Mouse (Mus musculus): ENCODE results near the gene Sf1. TPM values are rescaled to one million over a fixed set of nuclear protein-coding genes. Genes with fewer than 3 reads are reported as not detected.

The Sf1 gene
- polyA plus RNA-seq (2012; rRNA removed), result 147 and 199 TPM in 2 replicates

GRCm38 (mm10) chr19:6363411-6364240 is at the start of gene Sf1:
Gene Sf1 (plus strand): TSS chr19:6363690.

GRCm38 (mm10) chr19:6334673-6335457 is 28.6 kb upstream of the Sf1 start, which contains the start of gene Men1:
Gene Men1 (plus strand): TSS chr19:6334979.

DNA sequence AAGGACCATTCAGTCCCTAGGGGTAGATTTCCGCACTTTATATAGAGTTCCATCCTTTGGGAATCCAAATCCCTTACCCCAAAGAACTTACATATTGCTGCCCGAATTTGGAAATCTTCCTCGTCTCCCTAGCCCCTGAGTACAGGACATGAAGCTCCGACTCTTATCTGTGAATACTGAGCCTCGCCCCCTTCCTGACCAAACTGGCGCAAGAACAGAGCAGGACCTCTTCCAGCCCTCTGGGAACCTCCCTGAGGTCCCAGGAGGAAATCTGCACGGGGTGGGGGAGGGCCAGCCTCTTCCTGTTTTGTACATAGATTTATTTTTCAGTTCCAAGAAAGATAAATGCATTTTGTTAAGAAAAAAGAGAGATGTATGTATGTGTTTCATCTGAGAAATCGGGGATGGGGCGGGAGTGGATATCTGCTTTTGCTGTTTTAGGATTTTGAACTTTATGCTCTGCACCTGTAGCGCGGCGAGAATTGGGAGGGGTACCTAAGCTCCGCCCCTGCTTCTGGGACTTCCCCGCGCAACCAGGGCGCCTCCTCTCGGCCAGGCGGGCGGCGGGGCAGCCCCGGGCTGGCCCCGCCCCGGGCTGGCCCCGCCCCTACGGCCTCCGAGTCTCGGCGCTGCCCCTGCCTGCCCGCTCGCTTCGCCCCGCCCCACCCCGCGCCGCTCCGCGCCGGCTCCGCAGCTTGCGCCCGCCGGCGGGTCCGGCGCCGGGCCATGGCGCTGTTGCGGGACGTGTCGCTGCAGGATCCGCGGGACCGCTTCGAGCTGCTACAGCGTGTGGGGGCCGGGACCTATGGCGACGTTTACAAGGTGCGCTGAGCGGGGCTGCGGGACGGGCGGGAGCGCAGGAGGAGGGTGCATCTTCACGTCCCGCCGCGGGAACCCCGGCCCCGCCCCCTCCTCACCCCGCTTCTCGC is 22.7 kb upstream of the Sf1 start, which contains the start of gene Map4k2:
Gene Map4k2 (plus strand): TSS at position 612 of the 929 bp plus-strand sequence.

DNA sequence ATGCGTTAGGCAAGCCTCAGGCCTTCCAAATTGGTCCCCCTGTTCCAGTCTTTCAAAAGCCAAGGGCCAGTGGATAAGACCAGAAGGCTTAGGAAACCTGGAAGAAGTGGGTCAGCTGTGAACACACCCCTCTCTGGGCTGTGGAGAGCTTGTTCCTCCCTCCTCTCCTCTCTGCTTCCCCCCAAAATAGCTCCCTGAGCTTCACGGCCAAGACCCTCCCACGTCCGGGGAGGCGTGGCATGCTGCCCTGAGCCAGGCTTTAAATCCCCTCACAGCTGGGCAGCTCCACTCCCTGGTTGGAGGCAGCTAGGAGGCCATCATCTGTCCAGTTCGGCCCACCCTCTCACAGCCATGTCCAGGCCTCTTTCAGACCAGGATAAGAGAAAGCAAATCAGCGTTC is 20.6 kb downstream of the Sf1 start, which contains the start of gene Pygm:
Gene Pygm (plus strand): TSS at position 272 of the 400 bp plus-strand sequence.

GRCm38 (mm10) chr19:6399285-6400095 is 36.0 kb downstream of the Sf1 start, which contains the start of gene Rasgrp2:
Gene Rasgrp2 (plus strand): TSS chr19:6399340.

GRCm38 (mm10) chr19:6418233-6418879 is 54.9 kb downstream of the Sf1 start, which contains the start of gene Nrxn2:
Gene Nrxn2 (plus strand): TSS chr19:6418731.

Other genes starting within 250 kb of the Sf1 start
- gene Sac3d1, start 245.0 kb upstream of the Sf1 start, polyA plus RNA-seq (2012; rRNA removed), result 60.1 and 60.7 TPM in 2 replicates
- gene Snx15, start 235.4 kb upstream of the Sf1 start, polyA plus RNA-seq (2012; rRNA removed), result 59.0 and 65.6 TPM in 2 replicates
- gene Batf2, start 222.7 kb upstream of the Sf1 start, polyA plus RNA-seq (2012; rRNA removed), result 60.8 and 73.8 TPM in 2 replicates
- 95.4 and 114 TPM in 2 replicates for gene Arl2, start 222.1 kb upstream of the Sf1 start, polyA plus RNA-seq (2012; rRNA removed)
- 0.12 and 0.91 TPM in 2 replicates for gene Majin, start 179.3 kb upstream of the Sf1 start, polyA plus RNA-seq (2012; rRNA removed)
- 0.45 and 0.97 TPM in 2 replicates for gene Gpha2, start 137.3 kb upstream of the Sf1 start, polyA plus RNA-seq (2012; rRNA removed)
- gene Ppp2r5b, start 127.8 kb upstream of the Sf1 start, polyA plus RNA-seq (2012; rRNA removed), result 84.5 and 109 TPM in 2 replicates
- 61.7 and 63.2 TPM in 2 replicates for gene Atg2a, start 122.0 kb upstream of the Sf1 start, polyA plus RNA-seq (2012; rRNA removed)
- gene Ehd1, start 87.0 kb upstream of the Sf1 start, polyA plus RNA-seq (2012; rRNA removed), result 286 and 304 TPM in 2 replicates
- gene Cdc42bpg, start 57.2 kb upstream of the Sf1 start, polyA plus RNA-seq (2012; rRNA removed), result 69.5 and 74.2 TPM in 2 replicates
- gene Men1, start 28.7 kb upstream of the Sf1 start, polyA plus RNA-seq (2012; rRNA removed), result 50.2 and 51.0 TPM in 2 replicates
- 95.7 and 106 TPM in 2 replicates for gene Map4k2, start 22.6 kb upstream of the Sf1 start, polyA plus RNA-seq (2012; rRNA removed)
- 14.0 and 16.7 TPM in 2 replicates for gene Pygm, start 20.7 kb downstream of the Sf1 start, polyA plus RNA-seq (2012; rRNA removed)
- gene Rasgrp2, start 35.6 kb downstream of the Sf1 start, polyA plus RNA-seq (2012; rRNA removed), result 57.1 and 74.3 TPM in 2 replicates
- gene Nrxn2, start 55.0 kb downstream of the Sf1 start, polyA plus RNA-seq (2012; rRNA removed), result 4.3 and 5.3 TPM in 2 replicates
- gene Slc22a12, start 179.3 kb downstream of the Sf1 start, polyA plus RNA-seq (2012; rRNA removed), result 0.10 TPM in 1 of 2 replicates, not detected in the other